Mouse (Mus musculus) hindbrain, embryonic 14.5 days (tissue): ENCODE data around the gene Izumo1r. TPM values are rescaled to one million over a fixed set of nuclear protein-coding genes. Genes with fewer than 3 reads are reported as not detected.
A peak's percentile ranks its signal among the peaks of the same experiment; 100 is the strongest.

ENCODE experiments used
- ATAC-seq: fragments of 200-750 bp; cut with Nextera tagmentation; 2 replicates; pipeline ENCODE4 v1.8.0; 2017; ENCODE audit warnings: moderate number of reproducible peaks, mild to moderate bottlenecking, moderate TSS enrichment, moderate library complexity; ENCODE audit not compliant: low FRiP score
- DNase-seq: peaks from one replicate; pipeline ENCODE4 v3.0.0-alpha.2; 2015; ENCODE audit warnings: low spot score
- H3K27ac ChIP-seq: fragments of 300-500 bp; sonication (generic); 2 replicates; pipeline ENCODE4 v1.5.1; 2014; ENCODE audit warnings: mild to moderate bottlenecking, moderate library complexity
- H3K27me3 ChIP-seq: fragments of 300-500 bp; sonication (generic); 2 replicates; pipeline ENCODE4 v1.6.1; 2014; ENCODE audit warnings: mild to moderate bottlenecking, low read length, mixed read lengths; ENCODE audit not compliant: control insufficient read depth, insufficient read depth
- H3K36me3 ChIP-seq: fragments of 300-500 bp; sonication (generic); replicated peaks from 2 replicates; pipeline ENCODE4 v1.6.1; 2014; ENCODE audit not compliant: control insufficient read depth, insufficient read depth
- H3K4me1 ChIP-seq: fragments of 300-500 bp; sonication (generic); replicated peaks from 2 replicates; pipeline ENCODE4 v1.6.1; 2014; ENCODE audit warnings: antibody characterized with exemption, low read length, mixed read lengths; ENCODE audit not compliant: control insufficient read depth, insufficient read depth
- H3K4me2 ChIP-seq: fragments of 300-500 bp; sonication (generic); replicated peaks from 2 replicates; pipeline ENCODE4 v1.6.1; 2014; ENCODE audit warnings: mild to moderate bottlenecking, moderate library complexity
- H3K4me3 ChIP-seq: fragments of 300-500 bp; sonication (generic); replicated peaks from 2 replicates; pipeline ENCODE4 v1.5.1; 2014; ENCODE audit warnings: mild to moderate bottlenecking, low read length
- H3K9ac ChIP-seq: fragments of 300-500 bp; sonication (generic); 2 replicates; pipeline ENCODE4 v1.6.1; 2014
- H3K9me3 ChIP-seq: fragments of 300-500 bp; sonication (generic); 2 replicates; pipeline ENCODE4 v1.6.1; 2016; ENCODE audit warnings: low read length; ENCODE audit not compliant: control insufficient read depth
- WGBS: fragments of 180-500 bp; shearing (Covaris S2); extraction: QIAGEN DNeasy Blood & Tissue Kit; methylation state at CpG from one replicate; pipeline ENCODE4 v1.1.7; 2014; 5-methylcytosine and 5-hydroxymethylcytosine counted together
- polyA plus RNA-seq: library from polyadenylated mRNA; unstranded; fragments of >200 nt; fragmentation: Nextera tagmentation; extraction: Ambion mirVana; gene quantifications from 2 replicates; pipeline ENCODE4 v1.2.1, GENCODE M21; 2014

Gene Izumo1r
- polyA plus RNA-seq, 1 experiment from 2014 or later = not detected

DNA sequence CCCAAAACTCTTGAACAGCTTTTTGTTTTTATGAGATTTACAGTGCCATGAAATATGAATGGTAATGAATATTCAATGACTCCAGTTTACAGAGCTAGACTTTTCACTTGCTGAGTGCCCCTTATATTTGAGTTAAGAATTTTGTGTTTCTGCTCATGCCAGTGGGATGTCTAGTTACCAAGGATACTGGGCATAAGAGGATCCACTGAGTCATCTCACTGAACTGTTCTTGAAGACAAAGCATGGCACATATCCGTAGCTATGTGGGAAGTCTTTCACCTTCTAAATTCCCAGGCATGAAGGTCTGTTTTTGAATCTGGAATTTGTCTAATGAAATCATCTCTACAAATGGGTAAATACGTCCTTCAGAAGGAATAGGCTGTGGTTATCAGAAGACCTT lies 8.3 kb upstream of the Izumo1r start:
- Histone ChIP-seq H3K27ac (no peak overlapping the region), H3K4me2 (no peak overlapping the region), H3K9me3 (no peaks in the 10 kb centered on the region), H3K9ac (no peak overlapping the region), H3K36me3 (no peaks in the 10 kb centered on the region), H3K27me3 (no peaks in the 10 kb centered on the region), H3K4me1 (no peaks in the 10 kb centered on the region), H3K4me3 (no peak overlapping the region)
- 81% methylated on average over 2 of the region's 2 CpGs for WGBS
- DNase-seq = no peak
- no peak for ATAC-seq

DNA sequence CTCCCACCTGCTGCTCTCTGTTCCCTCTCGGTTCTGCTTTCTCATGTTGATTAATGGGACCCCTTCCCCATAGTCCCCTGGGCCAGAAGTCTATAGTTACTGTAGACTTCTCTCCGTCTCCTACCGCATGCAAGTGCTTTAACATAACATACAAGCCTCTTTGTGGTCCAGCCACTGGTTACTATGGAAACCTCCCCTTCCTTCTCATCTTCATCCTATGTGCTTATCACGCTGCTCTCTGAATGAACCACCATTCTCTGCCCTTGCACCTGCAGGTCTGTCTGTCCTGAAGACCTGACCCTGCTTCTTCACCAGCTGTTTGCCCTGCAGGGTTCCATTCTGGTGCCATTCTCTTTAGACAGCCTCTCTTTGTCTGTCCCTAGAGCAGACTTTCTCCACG lies 6.2 kb upstream of the Izumo1r start:
- ATAC-seq = peak; percentile 66; the same call in 1 of the 2 replicates
- Histone ChIP-seq H3K4me2 (no peak overlapping the region), H3K4me3 (no peak overlapping the region), H3K4me1 (0 out of 2 replicates have a peak, but pooled peaks cover 5% of the 10 kb centered on the region), H3K9me3 (no peaks in the 10 kb centered on the region), H3K9ac (no peak overlapping the region), H3K27me3 (no peaks in the 10 kb centered on the region), H3K36me3 (no peaks in the 10 kb centered on the region), H3K27ac (no peak overlapping the region)
- DNase-seq = no peak
- 17% methylated on average over 5 of the region's 5 CpGs for WGBS

DNA sequence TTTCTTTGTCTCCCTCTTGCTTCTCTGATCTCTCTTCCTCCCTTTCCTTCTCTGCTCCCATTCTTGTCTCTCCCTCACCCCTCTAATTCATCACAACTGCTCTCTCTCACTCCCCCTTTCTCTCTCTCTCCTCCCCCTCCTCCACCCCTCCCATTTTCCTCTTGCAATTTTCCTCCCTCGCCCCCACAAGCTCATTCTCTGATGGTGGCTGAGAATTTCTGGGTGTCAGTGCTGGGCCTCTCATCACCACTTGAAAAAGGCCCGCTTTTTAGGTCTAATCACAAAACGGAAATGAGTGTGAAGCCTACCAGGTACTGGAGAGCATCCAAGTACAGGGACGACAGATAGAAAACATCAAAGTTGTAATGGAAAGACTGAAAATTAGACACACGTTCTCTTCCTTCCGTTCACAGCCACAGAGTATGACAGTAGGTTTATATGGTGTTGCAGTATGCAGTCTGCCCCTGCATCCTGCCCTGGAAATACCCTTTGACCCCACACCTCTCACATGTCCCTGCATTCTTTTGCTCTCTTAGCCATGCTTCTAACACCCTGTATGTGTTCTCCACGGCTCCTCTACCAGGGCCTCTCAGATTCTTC lies 4.2 kb upstream of the Izumo1r start:
- DNase-seq = no peak
- Histone ChIP-seq H3K4me1 (0 out of 2 replicates have a peak, but pooled peaks cover 6% of the 10 kb centered on the region), H3K36me3 (no peaks in the 10 kb centered on the region), H3K4me2 (no peak overlapping the region), H3K27ac (no peak overlapping the region), H3K9ac (no peak overlapping the region), H3K9me3 (no peaks in the 10 kb centered on the region), H3K27me3 (no peaks in the 10 kb centered on the region), H3K4me3 (no peak overlapping the region)
- ATAC-seq = no peak
- 70% methylated on average over 7 of the region's 7 CpGs for WGBS

DNA sequence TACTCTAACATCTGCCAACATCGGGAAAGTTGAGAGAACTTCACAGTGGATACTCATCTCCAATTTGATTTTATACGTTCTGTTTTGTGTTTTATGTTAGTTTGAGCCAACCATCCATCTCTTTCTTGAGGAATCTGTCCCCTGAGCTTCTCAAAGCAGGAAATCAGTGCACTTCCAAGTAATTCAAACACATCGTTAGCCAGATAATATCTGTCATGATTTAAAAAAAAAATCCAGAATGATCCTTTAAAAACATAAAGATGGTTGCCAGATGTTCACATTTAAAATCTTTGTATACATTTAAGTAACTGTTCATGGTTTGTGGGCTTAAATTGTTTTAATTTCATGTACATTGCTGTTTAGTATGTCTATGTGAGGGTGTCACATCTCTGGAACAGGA lies 2.2 kb upstream of the Izumo1r start:
- Histone ChIP-seq H3K36me3 (no peaks in the 10 kb centered on the region), H3K9ac (no peak overlapping the region), H3K27me3 (no peaks in the 10 kb centered on the region), H3K4me2 (no peak overlapping the region), H3K9me3 (no peaks in the 10 kb centered on the region), H3K4me3 (no peak overlapping the region), H3K27ac (no peak overlapping the region), H3K4me1 (0 out of 2 replicates have a peak, but pooled peaks cover 6% of the 10 kb centered on the region)
- ATAC-seq = no peak
- 76% methylated on average over 3 of the region's 3 CpGs for WGBS
- no peak for DNase-seq

DNA sequence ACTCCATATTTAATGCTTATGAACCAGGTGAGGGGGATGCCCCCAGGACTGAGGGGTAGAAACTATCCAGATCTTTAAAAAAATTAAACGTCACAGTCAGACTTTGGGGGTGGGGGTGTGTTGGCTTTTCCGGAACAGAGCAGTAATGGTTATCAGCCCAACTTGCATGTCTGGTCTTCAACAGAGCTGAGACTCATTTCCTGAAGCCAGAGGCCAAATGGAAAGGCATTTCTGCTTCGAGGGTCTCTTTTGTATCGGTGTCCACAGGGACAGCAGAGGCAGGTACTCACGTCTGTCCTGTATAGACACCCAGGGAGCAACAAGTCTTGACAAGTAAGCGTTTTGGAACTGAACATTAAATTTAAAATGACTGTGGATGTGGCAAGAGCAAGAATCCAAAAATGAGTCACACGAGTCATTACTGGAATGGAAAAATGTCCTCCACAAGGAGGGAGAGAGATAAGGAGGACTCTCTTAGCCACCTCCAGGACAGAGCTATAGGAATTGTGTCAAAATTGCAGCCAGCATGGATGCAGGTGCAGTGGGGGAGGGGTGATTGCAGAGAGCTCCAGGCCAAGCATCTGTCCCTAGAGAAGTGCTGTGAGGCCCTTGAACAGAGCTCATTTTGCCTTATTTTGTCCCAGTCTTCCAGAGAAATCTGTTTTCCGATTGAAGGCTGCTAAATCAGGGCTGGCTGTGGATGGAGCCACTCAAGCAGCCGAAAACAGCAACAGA lies 1.2 kb upstream of the Izumo1r start:
- Histone ChIP-seq H3K9me3 (no peaks in the 10 kb centered on the region), H3K9ac (no peak overlapping the region), H3K27me3 (no peaks in the 10 kb centered on the region), H3K4me1 (0 out of 2 replicates have a peak, but pooled peaks cover 6% of the 10 kb centered on the region), H3K4me3 (no peak overlapping the region), H3K27ac (no peak overlapping the region), H3K36me3 (no peaks in the 10 kb centered on the region), H3K4me2 (no peak overlapping the region)
- no peak for ATAC-seq
- WGBS = 54% methylated on average over 9 of the region's 9 CpGs
- DNase-seq = no peak

DNA sequence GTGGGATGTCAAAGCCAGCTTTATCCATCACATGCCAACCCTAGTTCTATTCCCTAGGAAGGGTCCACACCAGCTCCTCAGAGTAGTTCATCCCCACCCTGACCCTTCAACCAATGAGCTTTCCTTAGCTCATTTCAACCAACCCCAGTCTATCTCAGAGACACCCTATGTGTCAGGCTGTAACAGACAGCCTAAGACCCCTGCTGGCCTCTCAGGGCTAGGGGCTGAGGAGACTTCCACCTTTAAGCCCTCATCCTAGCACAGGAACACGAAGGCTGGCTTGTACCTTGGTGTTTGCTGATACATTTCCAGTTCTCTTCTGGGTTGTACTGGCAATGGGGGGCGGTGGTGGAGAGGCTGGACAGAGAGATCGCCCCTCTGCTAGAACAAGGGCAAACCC lies 743 bp downstream of the Izumo1r start:
- no peak overlapping the region for H3K4me3 ChIP-seq
- no peak for ATAC-seq

DNA sequence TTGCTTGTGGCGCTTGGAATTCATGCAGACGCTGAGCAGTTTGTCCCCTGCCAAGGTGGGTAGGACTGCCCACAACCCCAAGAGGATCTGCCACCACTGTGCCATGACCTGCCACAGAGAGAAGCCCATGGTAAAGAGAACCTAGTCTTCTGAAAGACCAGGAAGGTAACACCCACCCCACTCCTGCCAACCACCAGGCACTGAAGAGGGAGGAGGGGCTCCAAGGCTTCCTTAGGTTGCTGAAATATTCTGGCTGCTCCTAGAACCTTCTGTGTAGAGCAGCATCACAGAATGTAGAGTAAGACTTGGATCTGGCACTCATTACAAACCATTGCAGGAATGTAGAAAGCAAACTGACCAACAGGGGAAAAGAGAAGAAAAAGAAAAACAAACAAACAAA lies 1.3 kb downstream of the Izumo1r start:
- Histone ChIP-seq H3K9me3 (no peaks in the 10 kb centered on the region), H3K4me3 (no peak overlapping the region), H3K36me3 (no peaks in the 10 kb centered on the region), H3K4me2 (no peak overlapping the region), H3K27ac (no peak overlapping the region), H3K9ac (no peak overlapping the region), H3K27me3 (no peaks in the 10 kb centered on the region), H3K4me1 (0 out of 2 replicates have a peak, but pooled peaks cover 6% of the 10 kb centered on the region)
- ATAC-seq (no peak), DNase-seq (no peak)
- 94% methylated on average over 2 of the region's 2 CpGs for WGBS

More for the DNA sequence above, 743 bp downstream of the Izumo1r start:
- Histone ChIP-seq H3K4me1 (0 out of 2 replicates have a peak, but pooled peaks cover 6% of the 10 kb centered on the region), H3K9ac (no peak overlapping the region), H3K27ac (no peak overlapping the region), H3K9me3 (no peaks in the 10 kb centered on the region), H3K4me2 (no peak overlapping the region), H3K36me3 (no peaks in the 10 kb centered on the region), H3K27me3 (no peaks in the 10 kb centered on the region)
- WGBS = 84% methylated on average over 3 of the region's 3 CpGs
- no peak for DNase-seq

DNA sequence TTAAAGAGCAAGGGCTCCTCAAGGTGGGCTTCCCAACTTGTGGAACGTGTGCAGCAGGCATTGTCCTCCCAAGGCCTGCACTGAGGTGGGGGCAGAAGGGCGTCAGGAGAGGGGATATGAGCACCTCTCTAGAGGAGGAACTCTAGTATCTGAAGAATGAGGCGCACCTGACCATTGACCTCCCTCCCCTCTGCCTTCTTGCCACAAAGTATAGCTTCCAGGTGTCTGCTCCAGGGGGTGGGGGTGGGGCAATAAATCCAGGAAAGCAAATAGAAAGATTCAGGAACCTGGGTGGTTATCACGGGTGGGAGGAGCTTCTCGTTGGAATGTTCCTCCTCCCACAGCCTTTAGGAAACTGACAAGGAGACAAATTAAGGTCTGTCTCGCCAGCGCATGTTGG lies 2.0 kb downstream of the Izumo1r start:
- H3K27ac ChIP-seq = no peak overlapping the region
- no peak overlapping the region for H3K9ac ChIP-seq
- no peaks in the 10 kb centered on the region for H3K9me3 ChIP-seq
- ATAC-seq (no peak), DNase-seq (no peak)
- H3K4me2 ChIP-seq = no peak overlapping the region
- no peak overlapping the region for H3K4me3 ChIP-seq
- H3K4me1 ChIP-seq = 0 out of 2 replicates have a peak, but pooled peaks cover 6% of the 10 kb centered on the region
- no peaks in the 10 kb centered on the region for H3K36me3 ChIP-seq
- WGBS = 75% methylated on average over 7 of the region's 7 CpGs
- H3K27me3 ChIP-seq = no peaks in the 10 kb centered on the region

DNA sequence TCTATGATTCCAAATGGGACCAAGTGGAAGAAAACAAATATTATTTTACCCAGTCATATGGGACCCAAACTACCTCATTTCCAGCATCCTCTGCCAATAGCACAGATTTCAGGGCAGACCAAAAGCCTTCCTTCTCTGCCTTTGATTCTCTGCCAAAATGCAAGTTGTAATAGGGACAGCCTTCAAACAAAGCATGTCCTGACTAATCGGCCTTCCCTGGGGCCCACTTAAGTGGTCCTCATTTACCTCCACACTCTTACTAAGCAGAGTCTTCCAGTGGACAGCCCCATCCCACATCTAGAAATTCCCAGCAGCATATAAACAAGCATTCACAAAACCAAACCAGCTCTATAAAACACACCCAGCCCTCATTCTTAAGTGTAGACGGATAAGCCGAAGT lies 6.6 kb downstream of the Izumo1r start:
- WGBS = 80% methylated on average over 3 of the region's 3 CpGs
- H3K4me1 ChIP-seq = no peaks in the 10 kb centered on the region
- no peak overlapping the region for H3K27ac ChIP-seq
- DNase-seq = no peak
- H3K4me3 ChIP-seq = no peak overlapping the region
- H3K9me3 ChIP-seq = no peaks in the 10 kb centered on the region
- no peaks in the 10 kb centered on the region for H3K27me3 ChIP-seq
- H3K4me2 ChIP-seq = no peak overlapping the region
- ATAC-seq = no peak
- H3K9ac ChIP-seq = no peak overlapping the region
- H3K36me3 ChIP-seq = no peaks in the 10 kb centered on the region
